Mouse (Mus musculus): ENCODE measurements around the gene Hist1h1t. TPM values are rescaled to one million over a fixed set of nuclear protein-coding genes. Genes with fewer than 3 reads are reported as not detected.

Hist1h1t gene
- total RNA-seq, 2 experiments from 2014 or later, result not detected

- DNase-seq (ENCODE audit: low spot score), result no peak
- intact Hi-C loops (cut with DNase I), result no loop called here
Observed at GRCm38 (mm10) chr13:23725213-23725612, 29.6 kb downstream of the Hist1h1t start.

- no peak for DNase-seq (ENCODE audit: low spot score)
- intact Hi-C loops (cut with DNase I), result no loop called here
Observed at GRCm38 (mm10) chr13:23728472-23729191, 33.0 kb downstream of the Hist1h1t start.

GRCm38 (mm10) chr13:23729192-23729525 lies 33.5 kb downstream of the Hist1h1t start:
- DNase-seq (ENCODE audit: low spot score), result no peak
- intact Hi-C loops (cut with DNase I), result no loop called here

- intact Hi-C loops (cut with DNase I), result loop anchor here (10.0 kb wide), 1 partner anchor 45 kb away; the partner anchor contains the start of genes Hist1h2ac and Hist1h2bc
- no peak for DNase-seq (ENCODE audit: low spot score)
Observed at GRCm38 (mm10) chr13:23729706-23730105, 34.1 kb downstream of the Hist1h1t start.

- DNase-seq (ENCODE audit: low spot score), result no peak
Observed at GRCm38 (mm10) chr13:23730479-23730878, 34.9 kb downstream of the Hist1h1t start.

GRCm38 (mm10) chr13:23732156-23732804 lies 36.7 kb downstream of the Hist1h1t start:
- DNase-seq (ENCODE audit: low spot score), result no peak
- intact Hi-C loops (cut with DNase I), result loop anchor here (1.0 to 10.0 kb wide), 2 partner anchors 31 to 47 kb away; partner anchors contain the start of genes Hist1h2ac and Hist1h2bc

More at GRCm38 (mm10) chr13:23730479-23730878, 34.9 kb downstream of the Hist1h1t start:
- intact Hi-C loops (cut with DNase I), result loop anchor here (10.0 kb wide), 1 partner anchor 46 kb away; the partner anchor contains the start of genes Hist1h2ac and Hist1h2bc

- no peak for DNase-seq (ENCODE audit: low spot score)
- intact Hi-C loops (cut with DNase I), result loop anchor here (10.0 kb wide), 1 partner anchor 52 kb away; the partner anchor contains the start of genes Hist1h2ac and Hist1h2bc
Observed at GRCm38 (mm10) chr13:23737091-23737490, 41.5 kb downstream of the Hist1h1t start.

- no peak for DNase-seq (ENCODE audit: low spot score)
- intact Hi-C loops (cut with DNase I), result loop anchor here (10.0 kb wide), 1 partner anchor 53 kb away; the partner anchor contains the start of genes Hist1h2ac and Hist1h2bc
Observed at GRCm38 (mm10) chr13:23738041-23738440, 42.4 kb downstream of the Hist1h1t start.

- intact Hi-C loops (cut with DNase I), result loop anchor here (10.0 kb wide), 1 partner anchor 54 kb away; the partner anchor contains the start of genes Hist1h2ac and Hist1h2bc
- peak; percentile 88 for DNase-seq (ENCODE audit: low spot score)
Observed at GRCm38 (mm10) chr13:23738677-23739068, 43.1 kb downstream of the Hist1h1t start, which contains the start of gene Hist1h1c. TSS of gene Hist1h1c (plus strand) at chr13:23738808.

GRCm38 (mm10) chr13:23739069-23739921 lies 43.7 kb downstream of the Hist1h1t start:
- intact Hi-C loops (cut with DNase I), result loop anchor here (10.0 kb wide), 1 partner anchor 54 kb away; the partner anchor contains the start of genes Hist1h2ac and Hist1h2bc

GRCm38 (mm10) chr13:23739922-23740252 lies 44.3 kb downstream of the Hist1h1t start:
- intact Hi-C loops (cut with DNase I), result loop anchor here (5.0 to 10.0 kb wide), 3 partner anchors 55 to 208 kb away; partner anchors contain the start of genes Hist1h1e, Hist1h2ac, Hist1h2af and Hist1h2bc
- no peak for DNase-seq (ENCODE audit: low spot score)

More at GRCm38 (mm10) chr13:23739069-23739921, 43.7 kb downstream of the Hist1h1t start:
- DNase-seq (ENCODE audit: low spot score), result peak; percentile 93

- no peak for DNase-seq (ENCODE audit: low spot score)
- intact Hi-C loops (cut with DNase I), result loop anchor here (5.0 kb wide), 2 partner anchors 118 to 208 kb away; partner anchors contain the start of genes Hist1h1e, Hist1h2af, Hist1h2be and Hist1h4h
Observed at GRCm38 (mm10) chr13:23740256-23740840, 44.7 kb downstream of the Hist1h1t start.

- no peak for DNase-seq (ENCODE audit: low spot score)
- intact Hi-C loops (cut with DNase I), result loop anchor here (5.0 kb wide), 2 partner anchors 119 to 209 kb away; partner anchors contain the start of genes Hist1h1e, Hist1h2af, Hist1h2be and Hist1h4h
Observed at GRCm38 (mm10) chr13:23740910-23741309, 45.3 kb downstream of the Hist1h1t start.

- DNase-seq (ENCODE audit: low spot score), result no peak
Observed at GRCm38 (mm10) chr13:23742007-23742406, 46.4 kb downstream of the Hist1h1t start.

GRCm38 (mm10) chr13:23743215-23743614 lies 47.6 kb downstream of the Hist1h1t start:
- intact Hi-C loops (cut with DNase I), result loop anchor here (5.0 kb wide), 2 partner anchors 121 to 211 kb away; partner anchors contain the start of genes Hist1h1e, Hist1h2af, Hist1h2be and Hist1h4h
- DNase-seq (ENCODE audit: low spot score), result no peak

More at GRCm38 (mm10) chr13:23742007-23742406, 46.4 kb downstream of the Hist1h1t start:
- intact Hi-C loops (cut with DNase I), result loop anchor here (5.0 kb wide), 2 partner anchors 120 to 210 kb away; partner anchors contain the start of genes Hist1h1e, Hist1h2af, Hist1h2be and Hist1h4h

- intact Hi-C loops (cut with DNase I), result loop anchor here (5.0 kb wide), 2 partner anchors 122 to 212 kb away; partner anchors contain the start of genes Hist1h1e, Hist1h2af, Hist1h2be and Hist1h4h
- DNase-seq (ENCODE audit: low spot score), result no peak
Observed at GRCm38 (mm10) chr13:23743963-23744362, 48.3 kb downstream of the Hist1h1t start.

GRCm38 (mm10) chr13:23744421-23745380 lies 49.1 kb downstream of the Hist1h1t start:
- DNase-seq (ENCODE audit: low spot score), result no peak
- intact Hi-C loops (cut with DNase I), result loop anchor here (5.0 kb wide), 3 partner anchors 122 to 1702 kb away; partner anchors contain the start of genes Hist1h1e, Hist1h2af, Hist1h2ag and Hist1h2be

All from heart, postnatal 25 days (tissue).